Mouse (Mus musculus): ENCODE data around the gene Sema3g.

Gene Sema3g

GRCm38 (mm10) chr14:31217666-31218065 is at the start of gene Sema3g:
TSS of gene Sema3g (plus strand) at chr14:31217860.
- DNase-seq (ENCODE audit: low read depth, low spot score) = peak; percentile 60

- DNase-seq (ENCODE audit: low read depth, low spot score) = no peak
These were observed 49.2 kb upstream of the Sema3g start, which contains the start of gene Stab1 for GRCm38 (mm10) chr14:31168425-31168824. TSS of gene Stab1 (minus strand) at chr14:31168641.

GRCm38 (mm10) chr14:31169508-31169907 is 48.2 kb upstream of the Sema3g start:
- DNase-seq (ENCODE audit: low read depth, low spot score) = no peak

- DNase-seq (ENCODE audit: low read depth, low spot score) = no peak
These were observed 46.7 kb upstream of the Sema3g start for GRCm38 (mm10) chr14:31170963-31171362.

GRCm38 (mm10) chr14:31171386-31171785 is 46.3 kb upstream of the Sema3g start:
- DNase-seq (ENCODE audit: low read depth, low spot score) = no peak

GRCm38 (mm10) chr14:31171821-31172220 is 45.8 kb upstream of the Sema3g start:
- DNase-seq (ENCODE audit: low read depth, low spot score) = no peak

- DNase-seq (ENCODE audit: low read depth, low spot score) = no peak
These were observed 44.7 kb upstream of the Sema3g start for GRCm38 (mm10) chr14:31172781-31173455.

- DNase-seq (ENCODE audit: low read depth, low spot score) = no peak
These were observed 44.1 kb upstream of the Sema3g start for GRCm38 (mm10) chr14:31173537-31173936.

- no peak for DNase-seq (ENCODE audit: low read depth, low spot score)
These were observed 40.4 kb upstream of the Sema3g start for GRCm38 (mm10) chr14:31177287-31177686.

GRCm38 (mm10) chr14:31177715-31178114 is 39.9 kb upstream of the Sema3g start:
- no peak for DNase-seq (ENCODE audit: low read depth, low spot score)

GRCm38 (mm10) chr14:31179677-31180365 is 37.8 kb upstream of the Sema3g start:
- DNase-seq (ENCODE audit: low read depth, low spot score) = no peak

- no peak for DNase-seq (ENCODE audit: low read depth, low spot score)
These were observed 36.1 kb upstream of the Sema3g start for GRCm38 (mm10) chr14:31181512-31181911.

GRCm38 (mm10) chr14:31182786-31183290 is 34.8 kb upstream of the Sema3g start:
- no peak for DNase-seq (ENCODE audit: low read depth, low spot score)

- DNase-seq (ENCODE audit: low read depth, low spot score) = no peak
These were observed 34.1 kb upstream of the Sema3g start for GRCm38 (mm10) chr14:31183541-31183940.

GRCm38 (mm10) chr14:31184195-31184594 is 33.5 kb upstream of the Sema3g start:
- no peak for DNase-seq (ENCODE audit: low read depth, low spot score)

- DNase-seq (ENCODE audit: low read depth, low spot score) = no peak
These were observed 31.0 kb upstream of the Sema3g start for GRCm38 (mm10) chr14:31186656-31187055.

- DNase-seq (ENCODE audit: low read depth, low spot score) = peak; percentile 69
These were observed 28.9 kb upstream of the Sema3g start for GRCm38 (mm10) chr14:31188771-31189181.

- no peak for DNase-seq (ENCODE audit: low read depth, low spot score)
These were observed 28.3 kb upstream of the Sema3g start for GRCm38 (mm10) chr14:31189348-31189747.

GRCm38 (mm10) chr14:31191936-31192335 is 25.7 kb upstream of the Sema3g start:
- peak; percentile 43 for DNase-seq (ENCODE audit: low read depth, low spot score)

- no peak for DNase-seq (ENCODE audit: low read depth, low spot score)
These were observed 23.9 kb upstream of the Sema3g start for GRCm38 (mm10) chr14:31193791-31194190.

- DNase-seq (ENCODE audit: low read depth, low spot score) = no peak
These were observed 23.2 kb upstream of the Sema3g start for GRCm38 (mm10) chr14:31194441-31194840.

- DNase-seq (ENCODE audit: low read depth, low spot score) = peak; percentile 74
These were observed 22.7 kb upstream of the Sema3g start for GRCm38 (mm10) chr14:31194891-31195513.
